26 mouse cellular contexts compared by ENCODE assay signal in genomic region chr13:60371656-60372055, GRCm38 (mm10).
DNase-seq lines count a peak whose midpoint lies in the region; ATAC-seq lines count a peak whose summit lies in the region.
"Had no signal": no experiment of that assay in that cellular context is flagged by ENCODE, and none has a peak within 500 bp of the region (broad histone marks: within the 10 kb centered on the region; RNA-seq: fewer than 3 reads in every experiment).

No protein-coding gene starts in this region.

- H3K4me2 ChIP-seq in heart, embryonic 12.5 days: no peak overlapping the region
- no peak overlapping the region for H3K4me2 ChIP-seq in limb, embryonic 15.5 days
- no peak overlapping the region for H3K4me2 ChIP-seq in intestine, embryonic 16.5 days (ENCODE audit: low read depth, low read length)
- H3K4me2 ChIP-seq: embryonic facial prominence, embryonic 12.5 days; forebrain, embryonic 13.5 days; heart, embryonic 13.5 days; hindbrain, embryonic 14.5 days had no signal

- H3K27me3 ChIP-seq in heart, embryonic 12.5 days (replicated peaks): no peaks in the 10 kb centered on the region
- no peaks in the 10 kb centered on the region for H3K27me3 ChIP-seq in limb, embryonic 15.5 days
- H3K27me3 ChIP-seq in intestine, embryonic 16.5 days (replicated peaks; ENCODE audit: control insufficient read depth, insufficient read depth, low read length): no peaks in the 10 kb centered on the region
- H3K27me3 ChIP-seq: embryonic facial prominence, embryonic 12.5 days; forebrain, embryonic 13.5 days; heart, embryonic 13.5 days; Patski had no signal

- H3K36me3 ChIP-seq in heart, embryonic 12.5 days: no peaks in the 10 kb centered on the region
- no peaks in the 10 kb centered on the region for H3K36me3 ChIP-seq in limb, embryonic 15.5 days
- no peaks in the 10 kb centered on the region for H3K36me3 ChIP-seq in intestine, embryonic 16.5 days (ENCODE audit: control insufficient read depth, insufficient read depth, low read length)
- H3K36me3 ChIP-seq: embryonic facial prominence, embryonic 12.5 days; forebrain, embryonic 10.5 days; heart, embryonic 13.5 days had no signal

- no peak for ATAC-seq in heart, embryonic 12.5 days (ENCODE audit: insufficient number of reproducible peaks, low FRiP score)
- ATAC-seq in limb, embryonic 15.5 days (ENCODE audit: insufficient number of reproducible peaks, low FRiP score, low TSS enrichment, low read depth): no peak
- ATAC-seq in intestine, embryonic 16.5 days: no peak
- ATAC-seq: forebrain, embryonic 13.5 days; forebrain, embryonic 16.5 days; hindbrain, postnatal 0 days; inflammation-experienced regulatory T-cells, adult 6 months; intestine, postnatal 0 days; Patski had no signal

- H3K9me3 ChIP-seq in heart, embryonic 12.5 days (replicated peaks): no peaks in the 10 kb centered on the region
- H3K9me3 ChIP-seq in limb, embryonic 15.5 days: no peaks in the 10 kb centered on the region
- no peaks in the 10 kb centered on the region for H3K9me3 ChIP-seq in intestine, embryonic 16.5 days (ENCODE audit: control insufficient read depth, low read length)
- H3K9me3 ChIP-seq: embryonic facial prominence, embryonic 12.5 days; forebrain, embryonic 10.5 days; forebrain, embryonic 13.5 days; heart, embryonic 13.5 days had no signal

- H3K9ac ChIP-seq in heart, embryonic 12.5 days: no peak overlapping the region
- no peak overlapping the region for H3K9ac ChIP-seq in limb, embryonic 15.5 days
- H3K9ac ChIP-seq in intestine, embryonic 16.5 days (ENCODE audit: low read depth, low read length): no peak overlapping the region
- H3K9ac ChIP-seq: embryonic facial prominence, embryonic 12.5 days; forebrain, embryonic 13.5 days; heart, embryonic 13.5 days; hindbrain, embryonic 14.5 days had no signal

- WGBS in heart, embryonic 12.5 days: 79% methylated on average over 2 of the region's 2 CpGs
- WGBS in limb, embryonic 15.5 days: 59% methylated on average over 2 of the region's 2 CpGs
- 89% methylated on average over 2 of the region's 2 CpGs for WGBS in intestine, embryonic 16.5 days

- no peak overlapping the region for H3K27ac ChIP-seq in heart, embryonic 12.5 days (ENCODE audit: poor library complexity, severe bottlenecking)
- H3K27ac ChIP-seq in limb, embryonic 15.5 days: peak overlapping the region; percentile 55
- H3K27ac ChIP-seq in intestine, embryonic 16.5 days (ENCODE audit: low read length): no peak overlapping the region
- H3K27ac ChIP-seq: embryonic facial prominence, embryonic 12.5 days; forebrain, embryonic 10.5 days; forebrain, embryonic 13.5 days; heart, embryonic 13.5 days; hindbrain, embryonic 14.5 days; hindbrain, postnatal 0 days had no signal

- peak; percentile 64 for DNase-seq in heart, adult 11 months
- peak; percentile 63 for DNase-seq in NIH3T3 (ENCODE audit: low read depth)
- DNase-seq in embryo, embryonic 10.5 days (ENCODE audit: low spot score): no peak
- DNase-seq: adrenal gland, postnatal 10 days; adrenal gland, postnatal 36 days; cerebellum, adult 18-20 months; cerebellum, adult 9-11 months; cerebellum, postnatal 36 days; gastrocnemius, postnatal 14 days; heart, adult 18-20 months; heart, postnatal 14 days; heart, postnatal 4 days had no signal

- H3K4me1 ChIP-seq in heart, embryonic 12.5 days (replicated peaks): no peaks in the 10 kb centered on the region
- H3K4me1 ChIP-seq in limb, embryonic 15.5 days: peaks cover 29% of the 10 kb centered on the region
- no peaks in the 10 kb centered on the region for H3K4me1 ChIP-seq in intestine, embryonic 16.5 days (ENCODE audit: control insufficient read depth, insufficient read depth, low read length)
- H3K4me1 ChIP-seq: forebrain, embryonic 13.5 days; heart, embryonic 13.5 days had no signal

- no peak overlapping the region for H3K4me3 ChIP-seq in heart, embryonic 12.5 days
- H3K4me3 ChIP-seq in limb, embryonic 15.5 days: no peak overlapping the region
- no peak overlapping the region for H3K4me3 ChIP-seq in intestine, embryonic 16.5 days (ENCODE audit: low read length)
- H3K4me3 ChIP-seq: embryonic facial prominence, embryonic 12.5 days; erythroblast, embryonic 14.5 days; forebrain, embryonic 10.5 days; forebrain, embryonic 13.5 days; heart, embryonic 13.5 days had no signal
